Mouse (Mus musculus) left cerebral cortex, adult 9 months (tissue): Measurements from ENCODE around the gene Slc7a7.
A peak's percentile ranks its signal among the peaks of the same experiment; 100 is the strongest.

Experiments
- DNase-seq, 2 experiments: peaks; one replicate each; pipeline ENCODE4 v3.0.0; 2022; ENCODE audit warnings: low spot score in 2 of 2

Slc7a7 gene

DNA sequence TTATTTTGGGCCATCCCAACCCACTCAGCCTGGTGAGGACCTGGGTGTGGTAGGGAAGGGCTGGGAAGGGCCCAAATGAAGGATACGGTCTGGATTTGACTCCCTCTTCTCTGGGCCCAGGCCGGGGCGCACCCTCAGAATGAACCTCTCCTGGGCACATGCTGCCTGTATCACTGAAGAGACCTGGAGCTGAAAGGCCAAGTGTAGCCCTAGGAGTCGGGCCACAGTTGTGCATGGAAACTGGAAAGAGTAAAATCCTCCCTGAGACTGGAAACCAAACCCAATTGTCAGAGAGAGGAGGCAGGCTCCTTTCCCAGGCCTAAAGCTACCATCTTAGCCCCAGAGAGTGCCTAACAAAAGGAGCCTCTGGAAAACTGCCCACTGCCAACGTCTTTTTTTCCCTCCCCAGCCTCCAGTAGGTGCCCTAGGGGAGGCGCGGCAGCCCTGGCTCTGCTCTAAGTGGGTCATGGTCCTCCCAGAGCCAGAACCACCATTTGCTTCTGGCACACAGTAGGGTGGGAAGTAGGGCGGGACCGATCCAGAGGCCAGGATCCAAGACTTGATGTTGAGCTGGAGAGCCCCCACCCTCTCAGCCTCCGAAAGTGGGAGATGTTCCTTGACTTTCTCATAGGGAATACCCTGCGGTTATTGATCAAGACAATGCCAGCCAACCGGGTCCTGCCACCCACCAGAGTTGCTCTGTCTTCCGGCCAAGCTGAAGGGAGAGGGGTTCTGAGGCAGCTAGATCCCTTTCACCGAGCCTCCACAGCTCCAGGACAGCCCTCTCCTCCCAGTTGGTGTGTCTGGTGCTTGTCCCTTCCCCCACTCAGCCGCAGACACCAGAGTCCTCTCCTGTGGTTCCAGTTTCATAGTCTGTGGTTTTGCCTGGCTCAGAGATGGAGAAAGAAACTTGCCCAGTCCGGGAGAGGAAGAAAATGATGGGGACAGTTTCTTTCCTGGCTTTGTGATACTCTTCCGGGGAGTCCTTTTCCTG lies 15.6 kb upstream of the Slc7a7 start:
- DNase-seq = no peak

DNA sequence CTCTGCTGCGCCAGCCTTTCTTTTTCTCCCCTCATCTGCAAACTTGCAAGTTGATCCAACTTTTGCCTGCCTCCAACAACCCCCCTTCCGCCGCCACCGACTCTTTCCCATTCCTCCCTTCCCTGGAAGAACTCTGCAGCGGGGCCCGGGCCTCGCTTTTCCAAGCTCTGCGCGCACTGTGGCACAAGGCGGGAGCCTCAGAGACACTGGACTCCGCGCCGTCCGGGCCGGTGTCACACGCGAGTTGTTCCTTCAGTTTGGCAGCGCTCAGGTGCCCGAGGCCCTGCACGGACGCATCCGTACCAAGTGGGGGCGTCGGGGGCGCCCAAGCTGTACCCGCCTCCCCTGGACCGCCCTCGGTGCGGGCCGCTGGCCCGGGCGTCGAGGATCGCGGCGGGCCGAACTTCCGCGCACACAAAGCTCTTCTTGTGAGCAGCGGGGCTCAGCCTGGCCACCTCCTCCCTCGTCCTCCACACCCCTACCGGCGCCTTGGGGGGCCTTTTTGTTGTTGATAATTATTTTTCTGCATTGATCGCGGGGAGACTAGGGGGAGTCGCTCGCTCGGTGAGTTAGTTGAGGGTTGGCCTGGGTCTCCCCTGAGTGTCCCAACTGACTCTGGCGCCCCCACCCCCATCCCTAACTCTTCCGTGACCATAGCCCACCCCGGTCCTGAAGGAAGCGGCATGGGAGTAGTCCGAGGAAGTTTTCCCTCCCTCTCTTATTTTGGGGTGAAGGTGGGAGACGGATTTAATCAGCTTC lies 14.7 kb upstream of the Slc7a7 start:
- no peak for DNase-seq

GRCm38 (mm10) chr14:54431334-54432077 lies 13.9 kb upstream of the Slc7a7 start, which contains the start of gene Mmp14:
Gene Mmp14 (plus strand): TSS chr14:54431612.
- peak in 1 of 2 experiments; percentile 38 for DNase-seq

- DNase-seq = no peak
Observed at GRCm38 (mm10) chr14:54430406-54431145, 13.0 kb upstream of the Slc7a7 start.

DNA sequence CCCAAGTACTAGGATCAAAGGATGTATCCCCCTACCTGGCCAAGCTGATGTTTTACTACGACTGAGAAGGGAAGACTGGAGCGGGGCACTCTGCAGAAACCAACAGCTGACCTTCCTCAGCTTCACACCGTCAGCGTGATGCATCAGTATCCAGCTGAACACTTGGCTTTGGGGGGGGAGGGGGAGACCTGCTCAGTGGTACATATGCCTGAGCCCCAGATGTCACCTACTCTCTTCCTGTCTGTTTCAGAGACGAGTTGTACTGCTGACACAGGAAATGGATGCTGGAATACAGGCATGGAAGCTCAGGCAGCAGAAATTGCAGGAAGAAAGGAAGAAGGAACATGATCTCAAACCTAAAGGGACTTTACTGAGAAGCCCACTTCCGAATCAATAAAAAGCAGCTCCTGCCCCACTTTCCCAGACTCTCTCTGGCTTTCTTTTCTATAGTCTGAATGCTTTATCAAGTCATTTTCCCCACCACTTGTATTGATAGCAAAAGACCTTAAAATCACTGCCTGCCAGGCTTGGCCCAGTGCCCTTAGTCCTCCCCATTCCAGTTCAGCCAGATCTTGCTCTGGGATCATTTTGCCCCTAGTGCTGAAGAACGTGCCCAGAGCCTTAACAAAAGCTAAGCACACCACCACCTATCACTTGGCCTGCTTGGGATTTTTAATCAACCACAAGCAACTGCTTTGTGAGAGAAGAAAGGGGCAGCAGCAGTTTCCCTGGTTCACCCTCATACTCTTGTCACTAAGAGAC lies 11.9 kb upstream of the Slc7a7 start:
- no peak for DNase-seq

DNA sequence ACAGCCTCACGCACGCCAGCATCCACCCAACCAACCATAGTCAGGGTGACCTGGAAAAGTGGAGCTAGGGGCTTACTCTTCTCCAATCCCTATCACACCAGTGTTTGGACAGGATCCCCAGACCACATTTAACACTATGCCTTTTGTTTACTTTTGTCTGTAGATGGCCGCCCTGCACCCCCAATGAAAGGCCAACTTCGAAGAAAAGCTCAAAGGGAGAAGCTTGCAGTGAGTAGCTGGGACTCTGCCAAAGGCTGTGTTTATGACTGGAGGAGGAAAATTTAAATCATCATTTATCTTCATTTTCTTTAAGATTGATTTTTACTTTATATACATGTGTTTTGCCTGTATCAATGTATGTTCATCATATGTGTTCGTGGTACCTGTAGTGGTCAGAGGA lies 10.8 kb upstream of the Slc7a7 start:
- DNase-seq = no peak

DNA sequence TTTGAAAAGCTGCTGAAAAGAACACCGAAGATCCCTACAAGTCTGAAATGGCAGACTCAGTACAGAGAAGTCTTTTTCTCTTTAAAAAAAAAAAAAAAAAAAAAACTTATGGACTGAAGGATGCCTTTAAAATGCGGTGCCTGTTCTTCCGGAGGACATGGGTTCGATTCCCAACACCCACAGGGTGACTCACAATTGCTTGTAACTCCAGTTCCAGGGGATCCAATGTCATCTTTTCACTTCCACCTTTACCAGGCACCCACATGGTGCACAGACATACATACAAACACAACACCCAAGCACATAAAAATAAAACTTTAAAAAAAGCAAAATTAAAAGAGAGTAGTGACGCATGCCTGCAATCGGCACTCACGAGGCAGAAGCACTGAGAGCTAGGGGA lies 10.1 kb upstream of the Slc7a7 start:
- no peak for DNase-seq

GRCm38 (mm10) chr14:54426689-54427398 lies 9.3 kb upstream of the Slc7a7 start, which contains the start of gene Mrpl52:
Gene Mrpl52 (plus strand): TSS chr14:54426909.
- peak; percentile 84 to 93 for DNase-seq

- no peak for DNase-seq
Observed at GRCm38 (mm10) chr14:54426003-54426688, 8.6 kb upstream of the Slc7a7 start.

- DNase-seq = no peak
Observed at GRCm38 (mm10) chr14:54425540-54425939, 8.0 kb upstream of the Slc7a7 start.

DNA sequence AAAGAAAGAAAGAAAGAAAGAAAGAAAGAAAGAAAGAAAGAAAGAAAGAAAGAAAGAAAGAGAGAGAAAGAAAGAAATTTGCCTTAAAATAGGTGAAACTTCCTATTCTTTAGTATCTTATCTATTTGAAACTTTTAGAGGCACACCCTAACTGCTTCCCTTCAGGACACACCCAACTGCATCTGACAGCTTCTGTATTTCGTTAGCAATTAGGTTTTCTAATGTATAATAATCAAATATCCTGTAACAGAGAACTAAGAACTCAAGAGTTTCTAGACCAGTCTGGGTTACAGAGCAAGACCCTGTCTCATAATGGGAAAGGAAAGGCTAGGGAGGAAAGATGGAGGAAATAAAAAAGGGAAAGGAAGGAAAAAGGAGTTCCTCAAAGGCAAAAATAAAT lies 7.1 kb upstream of the Slc7a7 start:
- no peak for DNase-seq

- no peak for DNase-seq
Observed at GRCm38 (mm10) chr14:54423406-54423805, 5.8 kb upstream of the Slc7a7 start.

DNA sequence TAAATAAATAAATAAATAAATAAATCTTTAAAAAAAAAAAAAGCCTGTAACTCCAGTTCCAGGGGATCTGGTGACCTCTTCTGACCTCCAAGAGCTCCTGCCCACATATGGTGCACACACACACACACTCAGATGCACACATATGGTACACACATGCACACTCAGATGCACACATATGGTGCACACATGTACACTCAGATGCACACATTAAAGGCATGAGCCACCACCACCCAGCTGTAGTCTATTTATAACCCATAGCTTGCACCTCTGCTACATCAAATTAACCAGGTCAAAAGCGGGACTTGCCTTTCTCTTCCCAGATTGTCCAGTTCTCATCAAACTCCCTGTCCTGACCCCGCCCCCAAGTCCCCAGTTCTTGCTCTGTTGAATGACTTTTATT lies 3.4 kb upstream of the Slc7a7 start:
- DNase-seq = no peak

GRCm38 (mm10) chr14:54416830-54417229 lies 750 bp downstream of the Slc7a7 start:
- no peak for DNase-seq

- DNase-seq = no peak
Observed at GRCm38 (mm10) chr14:54416229-54416775, 1.3 kb downstream of the Slc7a7 start.

DNA sequence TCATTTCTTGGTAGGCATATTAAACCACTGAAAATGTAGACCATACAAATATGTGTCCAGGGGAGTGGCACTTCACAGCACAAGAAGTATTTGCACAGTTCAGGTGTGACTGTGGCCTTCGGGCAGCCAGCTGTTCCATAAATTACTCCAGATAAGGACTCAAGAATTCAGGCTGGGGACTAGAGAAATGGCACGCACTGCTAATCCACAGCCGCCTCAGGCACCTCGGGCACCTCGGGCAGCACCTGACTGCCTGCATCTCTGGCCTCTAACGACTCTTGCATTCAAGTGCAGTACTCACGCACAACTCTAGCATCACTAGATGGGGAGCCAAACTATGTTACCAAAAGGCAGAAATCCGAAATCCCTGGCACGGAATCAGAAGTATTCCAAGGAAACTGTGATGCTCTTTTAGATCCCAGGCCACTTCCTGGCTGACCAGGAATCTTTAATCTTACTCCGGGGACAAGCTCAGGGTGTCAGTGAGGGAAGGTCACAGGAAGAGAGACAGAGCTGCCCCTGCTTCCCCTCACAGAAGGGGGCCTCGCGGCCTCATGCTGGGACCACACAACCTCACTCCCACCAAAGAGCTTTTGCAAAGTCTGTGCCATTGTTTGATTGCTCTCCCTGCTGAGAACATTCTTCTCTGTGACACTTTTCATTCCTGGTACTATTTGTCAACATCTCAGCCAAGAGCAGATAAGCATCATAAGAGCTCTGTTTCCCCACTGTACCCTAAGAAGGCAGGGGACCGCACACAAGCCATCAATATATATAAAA lies 2.1 kb downstream of the Slc7a7 start:
- no peak for DNase-seq

DNA sequence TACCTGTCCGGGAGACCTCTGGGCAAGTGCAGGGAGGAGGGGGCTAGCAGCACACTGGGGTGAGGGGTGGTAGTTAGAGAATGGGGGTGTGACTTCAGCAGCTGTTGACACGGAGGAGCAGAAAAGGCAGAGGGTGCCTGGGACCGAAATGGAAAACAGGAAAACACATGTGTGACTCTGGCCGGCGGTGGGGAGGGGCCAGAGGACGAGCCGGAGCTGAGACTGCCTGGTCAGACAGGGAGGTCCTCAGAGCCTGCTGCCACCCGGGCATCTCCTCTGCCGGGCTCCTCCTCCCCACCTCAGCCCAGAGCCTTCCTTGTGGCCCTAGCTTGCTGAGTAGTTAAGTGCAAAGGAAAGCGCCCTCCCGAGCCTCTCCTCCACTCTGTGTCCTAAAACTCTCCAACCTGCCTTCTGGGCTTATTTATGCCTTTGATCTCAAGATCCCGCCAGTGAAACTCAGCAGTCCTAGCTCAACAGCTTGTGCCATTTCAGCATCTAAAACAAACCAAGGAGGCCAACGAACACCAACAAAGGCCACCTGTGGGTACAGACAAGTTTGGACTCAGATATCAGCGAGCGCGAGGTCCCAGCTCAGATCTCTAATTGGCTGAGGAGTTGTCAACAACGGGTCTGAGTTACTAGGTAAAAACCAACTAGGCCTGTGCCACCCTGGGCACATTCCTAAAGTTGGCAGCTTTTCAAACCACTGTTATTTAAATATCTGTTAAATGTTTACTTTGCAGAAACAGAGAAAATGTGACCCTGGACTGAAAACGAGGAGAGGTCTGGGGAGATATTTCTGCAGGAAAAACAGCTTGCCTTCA lies 3.5 kb downstream of the Slc7a7 start:
- DNase-seq = no peak
